Mouse (Mus musculus): Measurements from ENCODE around the gene Etl4.

Etl4 gene

GRCm38 (mm10) chr2:20525879-20526593 lies 616.5 kb downstream of the Etl4 start:
- DNase-seq = no peak

DNA sequence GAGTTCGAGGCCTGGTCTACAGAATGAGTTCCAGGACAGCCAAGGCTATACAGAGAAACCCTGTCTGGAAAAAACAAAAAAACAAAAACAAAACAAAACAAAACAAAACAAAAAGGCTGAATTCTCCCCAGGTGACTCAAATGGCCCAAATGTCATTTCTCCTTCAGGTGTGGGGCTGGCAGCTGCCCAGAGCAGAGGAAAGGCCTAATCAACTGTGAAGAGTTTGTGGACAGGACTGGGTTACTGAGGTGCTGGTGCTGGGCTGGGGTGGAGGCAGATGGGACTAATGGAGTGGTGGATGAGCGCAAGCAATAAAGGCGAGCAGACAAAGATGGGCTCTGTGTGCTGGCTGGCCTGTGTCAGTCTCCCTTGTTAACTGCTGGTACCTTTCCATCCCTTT lies 617.3 kb downstream of the Etl4 start:
- DNase-seq = no peak

DNA sequence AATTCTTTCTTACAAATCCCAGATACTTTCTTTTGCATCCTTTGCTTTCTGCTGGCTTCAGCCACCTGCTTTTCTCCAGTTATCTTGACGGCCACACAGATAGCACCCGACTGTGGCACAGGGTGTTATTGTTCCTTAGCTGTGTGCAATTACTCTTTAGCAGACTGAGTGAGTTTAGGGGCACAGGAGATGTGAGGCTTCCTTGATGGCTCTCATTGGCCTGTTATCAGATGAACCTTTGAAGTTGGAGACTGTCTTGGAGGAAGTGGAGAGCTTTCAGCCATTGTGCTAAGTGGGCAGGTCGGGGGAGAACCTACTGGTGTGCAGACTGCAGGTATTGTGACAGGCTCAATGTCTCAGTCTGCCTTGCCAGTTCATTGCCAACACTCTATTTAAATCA lies 623.0 kb downstream of the Etl4 start:
- no peak for DNase-seq

GRCm38 (mm10) chr2:20537785-20538184 lies 628.2 kb downstream of the Etl4 start:
- no peak for DNase-seq

DNA sequence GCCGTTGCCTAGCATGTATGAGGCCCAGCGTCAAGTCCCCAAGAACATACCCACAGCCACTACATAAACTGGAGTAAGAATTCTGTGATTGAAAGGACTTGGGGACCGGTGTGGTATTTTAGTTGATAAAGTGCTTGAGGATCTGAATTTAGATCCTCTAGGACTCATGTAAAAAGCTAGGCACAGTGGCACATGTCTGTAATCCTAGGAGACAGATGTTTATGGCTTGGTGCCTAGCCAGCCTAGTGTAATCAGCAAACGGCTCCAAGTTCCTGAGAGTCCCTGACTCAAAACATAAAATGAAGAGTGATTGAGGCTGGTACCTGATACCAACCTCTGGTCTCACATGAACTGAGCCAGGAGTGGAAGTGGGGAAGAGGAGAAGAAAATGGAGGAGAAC lies 629.3 kb downstream of the Etl4 start:
- DNase-seq = no peak

DNA sequence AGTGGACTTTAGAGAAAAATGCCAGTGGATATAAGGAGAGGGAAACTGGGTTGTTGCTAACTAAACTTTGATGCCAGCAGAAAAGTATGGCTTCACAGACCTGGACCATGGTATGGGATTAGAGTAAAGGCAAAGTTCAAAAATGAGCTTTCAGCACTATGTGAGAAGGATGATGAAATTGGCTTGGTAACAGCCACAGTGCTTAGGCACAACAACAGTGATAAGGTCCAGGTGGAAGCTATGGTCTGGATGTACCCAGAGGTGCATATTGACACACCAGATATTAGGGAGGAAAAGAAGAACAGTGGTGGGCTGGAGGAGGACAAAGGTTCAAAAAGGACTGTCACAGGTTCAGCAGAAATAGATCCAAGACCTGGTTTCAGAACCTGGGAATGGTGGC lies 631.7 kb downstream of the Etl4 start:
- DNase-seq = no peak

DNA sequence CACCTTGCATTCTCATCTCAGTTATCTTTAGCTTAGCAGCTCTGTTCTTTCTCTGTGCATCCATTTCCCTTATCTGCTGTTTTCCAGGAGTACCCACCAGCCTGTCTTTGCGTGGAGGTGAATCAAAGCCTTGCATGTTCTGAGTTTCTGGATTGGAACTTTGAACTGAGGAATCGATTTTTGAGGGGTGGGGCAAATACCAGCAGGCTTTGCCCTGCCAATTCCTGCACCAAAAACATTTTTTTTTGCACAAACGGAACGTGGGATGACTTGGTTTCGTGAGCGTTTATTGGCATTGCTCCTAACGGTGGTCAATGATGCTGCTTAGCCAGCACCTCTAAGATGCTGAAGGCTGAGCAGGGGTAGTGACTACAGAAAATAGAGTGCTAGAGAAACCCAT lies 632.7 kb downstream of the Etl4 start:
- no peak for DNase-seq

DNA sequence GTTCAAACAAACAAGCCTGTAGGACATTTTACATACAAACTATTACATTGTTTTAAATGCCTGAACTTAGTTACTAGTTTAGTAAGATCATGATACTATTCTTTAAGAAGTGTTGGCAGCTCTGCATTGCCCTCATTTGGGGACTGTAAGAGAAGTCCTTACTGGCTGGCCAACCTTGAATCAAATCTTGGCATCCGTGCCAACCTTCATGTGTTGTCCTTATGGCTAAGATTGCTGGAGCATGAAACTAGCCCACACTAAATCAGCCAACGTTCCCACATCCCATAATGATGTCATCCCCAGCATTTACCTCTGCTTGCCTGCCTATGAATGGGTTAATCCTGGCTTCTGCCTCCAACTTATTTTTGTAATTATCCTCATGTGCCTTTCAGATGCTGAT lies 636.0 kb downstream of the Etl4 start:
- no peak for DNase-seq

DNA sequence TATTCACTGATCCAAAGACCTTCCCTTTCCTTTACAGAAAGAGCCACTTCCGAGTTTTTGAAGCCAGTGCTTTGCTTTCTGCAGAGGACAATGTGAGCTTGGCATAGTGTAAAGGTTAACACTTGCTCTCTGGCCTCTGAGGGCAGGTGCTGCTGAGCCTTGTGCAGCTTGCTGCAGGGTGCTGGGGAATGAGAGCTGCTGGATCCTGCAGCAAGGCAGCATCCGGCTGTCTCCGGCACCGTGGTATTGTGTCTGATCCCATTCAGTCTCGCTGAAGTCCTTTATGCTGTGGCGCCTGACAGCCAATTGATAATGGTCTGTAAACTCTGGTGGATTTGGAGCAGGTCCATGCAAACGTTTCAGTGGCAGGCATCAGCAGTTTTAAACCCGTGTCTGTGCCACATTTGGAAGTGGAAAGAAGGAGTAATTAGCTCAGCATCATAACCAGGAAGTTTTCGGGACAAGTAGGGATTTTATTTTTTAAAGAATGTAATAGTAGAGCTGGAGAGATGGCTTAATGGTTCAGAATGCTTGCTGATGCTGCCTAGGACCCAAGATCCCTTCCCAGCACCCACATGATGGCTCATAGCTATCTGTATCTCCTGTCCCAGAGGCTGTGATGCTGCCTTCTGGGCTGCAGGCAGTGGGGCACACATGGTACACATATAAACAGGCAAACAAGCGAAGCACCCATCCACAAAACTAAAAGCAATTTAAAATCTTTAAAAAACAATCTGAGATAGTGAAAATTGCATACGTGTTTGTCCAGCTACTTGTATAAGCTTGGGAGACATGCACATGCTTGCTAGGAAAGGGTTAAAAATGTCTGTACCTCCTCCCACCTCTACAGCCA lies 637.1 kb downstream of the Etl4 start:
- DNase-seq = no peak

DNA sequence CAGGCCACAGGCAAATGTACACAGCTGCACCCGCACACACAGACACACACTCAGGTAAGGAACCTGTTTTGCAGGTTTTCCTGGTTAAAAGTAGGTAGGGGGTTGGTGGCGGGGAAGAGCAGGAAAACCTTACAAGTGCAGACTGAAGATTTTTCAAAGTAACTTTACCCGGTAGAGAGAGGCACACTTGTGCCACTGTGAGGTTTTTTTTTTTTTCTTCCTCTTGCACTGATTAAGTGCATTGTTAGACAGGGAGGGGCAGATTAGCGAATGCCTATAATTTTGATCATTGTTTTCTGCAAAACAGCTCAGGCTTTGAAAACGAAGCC lies 637.7 kb downstream of the Etl4 start:
- DNase-seq = no peak

DNA sequence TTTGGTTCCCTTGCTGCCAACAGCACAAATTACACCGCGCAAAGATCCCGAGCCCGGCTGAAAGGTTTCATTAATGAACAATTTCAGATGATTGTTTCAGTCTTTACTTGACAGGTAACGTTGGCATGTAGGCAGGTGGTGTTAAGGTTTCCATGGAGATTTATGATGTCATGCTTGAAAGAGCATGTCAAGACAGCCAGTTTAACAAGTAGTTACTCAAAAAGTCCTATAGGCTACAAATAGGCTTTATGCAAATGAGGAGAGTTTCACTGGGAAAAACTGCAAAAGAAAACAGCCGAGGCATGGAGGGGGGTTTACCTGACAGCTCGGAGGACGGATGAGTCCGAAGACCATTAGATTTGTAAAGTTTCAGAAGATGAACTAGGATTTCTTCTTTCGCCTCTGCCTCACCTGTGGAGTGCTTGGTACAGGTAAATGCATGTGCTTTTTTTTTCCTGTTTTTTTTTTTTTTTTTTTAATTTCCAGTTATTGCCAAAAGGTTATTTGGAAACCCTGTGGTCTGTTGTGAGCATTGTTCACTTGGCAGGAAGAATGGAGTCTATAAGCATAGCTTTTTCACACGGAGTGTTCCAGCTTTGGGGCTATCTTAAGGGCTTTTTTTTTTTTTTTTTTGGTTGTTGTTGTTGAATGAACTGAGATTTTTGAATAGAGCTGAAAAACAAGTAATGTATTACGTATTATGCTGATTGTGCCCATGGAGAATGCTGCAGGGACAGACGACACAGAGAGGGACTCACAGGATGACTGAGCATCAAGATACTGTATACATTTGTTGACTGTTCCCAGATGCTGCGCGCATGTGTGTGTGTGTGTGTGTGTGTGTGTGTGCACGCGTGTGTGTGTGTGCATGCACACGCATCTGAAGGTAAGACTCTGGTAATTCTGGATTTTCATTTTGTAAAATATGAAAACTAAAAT lies 638.4 kb downstream of the Etl4 start:
- DNase-seq = no peak

DNA sequence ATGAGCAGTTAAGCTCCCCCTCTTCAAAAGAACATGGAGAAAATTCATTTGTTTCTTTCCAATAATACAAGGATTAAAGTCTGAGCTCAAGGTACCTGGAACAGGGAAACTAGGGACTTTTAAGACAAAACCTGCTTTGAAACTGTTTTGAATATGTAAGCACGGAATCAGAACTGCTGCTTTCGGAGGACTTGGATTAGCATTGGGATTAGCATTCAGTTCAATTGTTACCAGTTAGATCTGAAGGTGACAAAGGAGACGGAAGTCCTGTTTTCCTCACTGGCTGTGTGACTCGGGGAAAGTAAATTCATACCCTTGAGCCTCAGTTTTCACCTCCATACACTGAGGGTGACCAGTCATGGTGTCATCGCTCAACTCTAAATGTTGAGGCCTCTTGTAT lies 639.5 kb downstream of the Etl4 start:
- DNase-seq = no peak

- no peak for DNase-seq
Observed at GRCm38 (mm10) chr2:20549996-20550395, 640.4 kb downstream of the Etl4 start.

GRCm38 (mm10) chr2:20555706-20556105 lies 646.1 kb downstream of the Etl4 start:
- no peak for DNase-seq

DNA sequence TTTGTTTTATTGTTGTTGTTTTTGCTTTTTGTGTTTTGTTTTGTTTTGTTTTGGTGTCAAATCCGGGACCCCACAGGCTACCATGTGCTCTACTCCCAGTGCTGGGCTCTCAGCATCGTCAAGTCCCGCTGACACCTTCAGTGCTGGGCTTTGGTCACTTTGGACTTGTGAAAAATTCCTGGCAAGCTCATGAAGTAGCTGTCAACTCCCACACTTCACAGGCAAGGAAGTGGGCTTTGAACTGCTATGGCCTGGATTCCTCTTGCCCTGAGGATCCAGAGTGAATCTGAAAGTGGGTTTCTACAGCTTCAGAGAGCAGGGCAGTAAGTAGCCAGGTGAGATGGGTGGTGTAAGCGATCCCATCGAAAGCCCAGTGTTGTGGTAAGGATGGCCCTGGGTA lies 649.5 kb downstream of the Etl4 start:
- no peak for DNase-seq

- no peak for DNase-seq
Observed at GRCm38 (mm10) chr2:20559723-20560122, 650.1 kb downstream of the Etl4 start.

DNA sequence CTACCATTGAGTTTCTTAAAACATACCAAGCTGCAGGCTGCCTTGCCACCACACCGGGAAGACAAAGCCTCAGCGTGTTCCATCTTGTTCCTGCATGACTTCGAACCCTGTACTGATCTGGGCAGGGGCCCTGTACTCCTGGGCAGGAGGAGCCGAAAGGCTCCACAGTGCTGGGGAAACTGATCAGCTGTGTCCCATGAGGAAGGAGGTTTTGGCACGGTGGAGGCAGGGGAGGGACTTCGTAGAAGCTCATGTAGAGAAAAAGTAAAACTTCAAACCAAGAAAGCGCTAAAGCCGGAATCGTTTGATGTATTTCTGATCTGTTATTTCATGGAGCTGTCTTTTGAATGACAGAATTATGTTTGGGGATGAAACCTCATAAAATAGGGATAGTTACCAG lies 651.0 kb downstream of the Etl4 start:
- no peak for DNase-seq

GRCm38 (mm10) chr2:20563036-20563435 lies 653.5 kb downstream of the Etl4 start:
- no peak for DNase-seq

GRCm38 (mm10) chr2:20568456-20568855 lies 658.9 kb downstream of the Etl4 start:
- no peak for DNase-seq

DNA sequence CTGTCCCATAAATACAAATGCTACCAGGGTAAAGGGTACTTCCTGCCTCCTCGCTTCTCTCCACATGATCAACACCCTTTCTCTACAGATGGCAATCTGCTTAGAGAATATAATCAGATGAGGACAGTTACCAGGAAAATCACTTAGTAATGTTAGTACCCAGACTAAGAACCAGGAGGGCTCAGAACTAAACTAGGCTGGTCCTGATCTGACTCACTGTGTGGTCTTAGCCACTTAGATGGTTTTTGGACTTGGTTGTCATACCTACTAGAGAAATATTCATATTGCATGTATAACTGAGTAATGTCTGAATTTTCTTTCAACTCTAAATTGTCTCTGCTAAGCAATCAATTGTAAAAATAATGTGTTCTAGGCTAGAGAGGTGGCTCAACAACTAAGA lies 662.4 kb downstream of the Etl4 start:
- no peak for DNase-seq

GRCm38 (mm10) chr2:20580331-20580730 lies 670.8 kb downstream of the Etl4 start:
- no peak for DNase-seq

- DNase-seq = no peak
Observed at GRCm38 (mm10) chr2:20583032-20583431, 673.5 kb downstream of the Etl4 start.

- DNase-seq = no peak
Observed at GRCm38 (mm10) chr2:20583562-20584153, 674.1 kb downstream of the Etl4 start.

Data from cerebellum, postnatal 36 days (tissue).